Mouse (Mus musculus) heart, adult 18-20 months (tissue): ENCODE measurements around the gene Zp3r. TPM values are rescaled to one million over a fixed set of nuclear protein-coding genes. Genes with fewer than 3 reads are reported as not detected.
"Not testable (repeated sequence)": the region's sequence is repeated elsewhere in the genome, so short reads cannot be mapped to it uniquely, and the experiment has no call there.

Experiments used
- DNase-seq, 2 experiments: peaks; one replicate each; pipeline ENCODE4 v3.0.0; 2021 to 2022; ENCODE audit warnings: mixed read lengths in 1 of 2
- long read RNA-seq, 2 experiments: library from polyadenylated mRNA; stranded (forward); transcript quantifications; one replicate each; pipeline ENCODE4 v2.0.0; 2021
- total RNA-seq, 2 experiments: library from RNA; stranded (reverse); gene quantifications; 2 replicates each; pipeline ENCODE4 v1.2.3; 2021

Gene Zp3r
- not detected for total RNA-seq
- long read RNA-seq, experiment 1 = 0 reads
- long read RNA-seq, experiment 2 = 0 reads

DNA sequence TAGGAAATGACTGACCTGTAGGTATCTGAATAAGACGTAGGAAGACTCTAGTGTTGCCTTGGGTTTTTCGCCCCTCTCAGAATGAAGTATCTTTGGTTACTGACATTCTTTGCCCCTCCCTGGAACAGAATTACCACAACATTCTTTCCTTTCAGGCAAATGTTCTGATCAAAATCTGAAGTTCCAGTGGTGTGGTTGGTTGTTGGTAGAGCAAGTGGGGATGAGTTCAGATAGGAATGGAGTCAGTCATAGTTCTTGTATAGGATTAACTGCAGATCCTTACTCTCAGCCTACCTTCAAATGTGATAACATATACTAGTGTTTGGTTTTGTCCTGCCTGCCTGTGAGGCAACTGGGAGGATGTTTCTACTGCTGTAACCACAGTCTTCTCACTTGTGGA, at the start of gene Zp3r:
Zp3r (minus strand) TSS at position 101 of the 400 bp plus-strand sequence.
- DNase-seq = no peak

DNA sequence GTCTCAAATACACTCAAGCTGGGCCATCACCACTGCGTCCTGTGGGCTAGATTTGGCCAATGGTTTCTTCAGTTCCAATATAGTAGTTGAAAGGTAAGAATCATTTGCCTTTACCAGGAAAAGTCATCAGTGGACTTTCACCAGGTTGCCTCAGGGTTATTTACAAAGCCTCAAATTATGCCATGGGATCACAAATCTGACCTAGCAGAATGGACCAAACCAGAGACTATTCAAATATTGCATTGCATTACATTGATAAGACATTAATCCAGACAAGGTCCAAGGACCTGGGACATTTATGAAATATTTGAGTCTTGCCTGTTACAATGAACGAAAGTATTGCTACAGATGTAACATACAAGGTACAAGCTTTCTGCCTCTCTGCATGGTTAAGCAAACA, 49.1 kb upstream of the Zp3r start:
- DNase-seq = no peak

DNA sequence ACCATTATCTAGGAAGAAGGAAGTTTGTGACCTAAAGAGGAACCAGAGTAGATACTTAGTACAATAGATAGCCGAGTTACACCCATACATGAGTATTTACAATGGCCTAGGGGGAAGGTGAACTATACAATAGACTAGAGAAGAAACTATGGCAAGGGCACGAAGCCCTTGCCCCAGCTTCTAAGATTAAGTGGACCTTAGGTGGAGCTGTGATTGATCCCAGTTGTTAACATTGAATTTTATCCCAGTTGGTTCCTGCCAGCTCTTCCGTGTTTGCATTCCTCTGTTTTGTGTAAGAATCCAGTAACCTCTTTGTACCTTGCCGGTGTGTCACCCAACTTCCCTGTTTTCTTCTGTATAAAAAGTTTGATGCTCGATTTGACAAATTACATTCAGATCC, 34.2 kb upstream of the Zp3r start:
- DNase-seq = not testable (repeated sequence)

DNA sequence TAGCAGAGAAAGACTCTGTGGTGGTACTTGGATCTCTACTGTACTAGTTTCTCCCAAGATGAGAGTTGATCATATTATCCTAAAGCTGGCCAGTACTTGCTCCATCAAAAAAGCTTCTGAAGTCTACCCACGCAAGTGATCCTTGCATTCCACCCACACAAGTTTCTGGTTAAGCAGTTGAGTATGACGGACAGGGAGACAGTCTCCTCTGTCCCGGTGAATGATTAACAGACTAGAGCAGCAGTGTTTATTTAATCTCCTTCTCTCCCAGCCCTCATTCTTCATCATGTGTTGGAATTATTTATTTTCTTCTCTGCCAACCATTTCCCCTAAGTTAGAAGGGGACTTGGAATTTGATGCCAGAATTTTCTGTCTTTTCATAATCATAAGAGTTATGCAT, 32.0 kb upstream of the Zp3r start, which contains the start of gene C4bp:
C4bp (minus strand) TSS at position 179 of the 400 bp plus-strand sequence.
- no peak for DNase-seq

DNA sequence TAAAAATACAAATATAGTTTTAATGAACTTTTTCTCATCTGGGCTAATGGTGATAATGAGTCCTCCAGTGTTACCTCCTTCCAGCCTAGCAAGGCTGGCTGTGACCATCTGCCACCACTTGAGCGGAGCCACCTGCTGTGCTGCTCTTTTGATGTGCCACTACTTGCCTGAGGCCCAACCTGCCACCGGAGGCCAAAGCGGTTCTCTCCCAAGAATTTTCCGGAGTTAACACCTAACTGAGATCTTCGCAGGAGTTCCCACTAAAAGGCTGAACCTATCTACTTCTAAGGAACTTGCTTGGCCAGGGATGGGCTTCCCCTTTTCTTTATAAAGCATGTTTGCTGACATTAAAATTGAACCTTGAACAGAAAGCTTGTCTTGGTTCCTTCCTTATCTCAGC, 30.2 kb upstream of the Zp3r start:
- not testable (repeated sequence) for DNase-seq

DNA sequence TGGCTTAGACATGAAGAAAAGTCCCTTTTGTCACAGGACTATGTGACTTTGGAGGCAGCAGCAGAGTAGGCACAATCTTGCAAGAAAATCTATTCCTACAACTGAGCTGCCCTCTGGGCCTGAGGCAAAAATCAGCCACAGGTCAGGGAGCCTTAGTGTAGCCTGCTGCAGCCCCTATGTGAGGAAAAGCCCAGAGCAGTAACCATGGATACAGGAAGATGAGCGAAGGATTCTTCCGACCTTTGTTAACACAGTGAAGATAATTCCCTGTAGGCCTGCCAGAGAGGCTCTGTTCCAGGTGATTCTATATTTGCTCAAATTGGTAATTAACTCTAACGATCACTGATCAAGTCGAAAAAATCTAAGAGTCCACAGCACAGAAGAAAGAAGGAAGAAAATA, 14.7 kb upstream of the Zp3r start:
- DNase-seq = no peak

DNA sequence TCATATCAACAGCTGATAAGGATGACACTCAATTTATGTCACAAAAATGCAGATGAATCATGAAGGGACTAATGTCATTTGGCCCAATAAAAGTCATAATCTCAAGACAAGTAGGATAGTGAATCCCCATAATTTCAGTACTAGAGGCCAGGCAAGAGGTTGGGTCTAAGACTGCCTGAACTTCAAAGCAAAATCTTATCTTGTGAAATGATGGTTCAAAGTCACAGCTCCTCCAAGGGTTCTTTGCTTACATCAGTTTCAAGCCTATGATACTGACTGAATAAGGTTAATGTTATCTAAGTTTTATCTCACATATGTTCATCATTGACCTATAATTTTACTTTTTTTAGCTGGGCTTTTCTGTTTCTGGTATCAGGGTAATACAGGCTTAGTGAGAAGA, 11.5 kb upstream of the Zp3r start:
- DNase-seq = no peak

DNA sequence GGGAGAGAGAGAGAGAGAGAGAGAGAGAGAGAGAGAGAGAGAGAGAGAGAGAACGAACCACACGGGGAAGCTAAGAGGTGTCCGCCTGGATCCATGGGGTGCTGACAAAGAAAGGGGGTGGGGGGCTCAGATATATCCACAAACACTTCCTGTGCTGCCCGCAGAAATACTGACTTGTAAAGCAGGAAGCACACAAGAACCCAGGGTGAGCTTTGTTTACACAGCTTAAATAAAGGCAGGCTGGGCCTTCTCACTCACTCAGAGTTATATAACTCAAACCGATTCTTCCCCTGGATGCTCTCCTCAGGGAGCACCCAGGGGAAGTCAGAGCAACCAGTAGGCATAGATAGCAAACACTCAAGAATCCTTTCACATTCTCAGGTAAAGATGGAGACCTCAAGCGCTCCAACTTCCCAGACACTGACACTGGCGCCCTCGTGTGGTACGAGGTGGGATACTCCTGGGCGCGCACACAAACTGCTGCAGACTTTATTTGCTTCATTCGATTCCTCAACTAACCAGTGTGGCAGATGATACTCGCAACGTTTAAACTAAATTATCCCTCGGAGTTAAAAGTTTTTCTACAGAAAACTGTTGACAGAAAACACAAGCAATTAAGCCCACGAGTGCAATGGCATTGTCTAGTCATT, 4.5 kb upstream of the Zp3r start:
- DNase-seq = peak; percentile 37 to 81

DNA sequence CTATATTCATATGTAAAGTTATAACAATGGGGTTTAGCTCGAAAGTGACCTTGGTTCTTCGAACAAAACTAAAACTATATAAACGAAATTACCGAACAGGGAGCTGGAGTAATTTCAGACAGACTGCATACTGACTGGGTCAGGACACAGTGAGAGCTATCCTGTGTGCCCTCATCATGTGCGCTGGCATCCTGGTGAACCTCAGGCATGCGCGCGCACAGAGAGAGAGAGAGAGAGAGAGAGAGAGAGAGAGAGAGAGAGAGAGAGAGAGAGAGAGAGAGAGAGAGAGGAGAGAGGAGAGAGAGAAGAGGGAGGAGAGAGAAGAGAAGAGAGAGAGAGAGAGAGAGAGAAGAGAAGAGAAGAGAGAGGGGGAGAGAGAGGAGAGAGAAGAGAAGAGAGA, 3.9 kb upstream of the Zp3r start:
- no peak for DNase-seq

DNA sequence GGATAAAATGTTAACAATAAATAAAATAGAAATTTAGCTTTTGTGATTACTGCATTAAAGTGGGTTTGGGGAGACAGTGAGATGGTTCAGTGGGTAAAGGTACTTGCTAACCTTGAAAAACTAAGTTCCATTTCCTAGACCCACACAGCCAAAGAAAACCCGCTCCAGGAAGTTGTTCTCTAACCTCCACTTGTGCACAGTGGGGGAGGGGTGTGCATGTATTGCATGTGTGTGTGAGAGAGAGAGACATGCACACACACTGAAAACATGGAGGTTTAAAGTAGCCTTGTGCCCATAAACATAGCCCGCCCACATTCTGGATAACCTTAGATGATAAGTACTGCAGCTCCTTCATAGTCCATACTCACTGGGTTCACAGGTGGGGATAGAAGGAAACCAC, 33.1 kb downstream of the Zp3r start:
- no peak for DNase-seq

DNA sequence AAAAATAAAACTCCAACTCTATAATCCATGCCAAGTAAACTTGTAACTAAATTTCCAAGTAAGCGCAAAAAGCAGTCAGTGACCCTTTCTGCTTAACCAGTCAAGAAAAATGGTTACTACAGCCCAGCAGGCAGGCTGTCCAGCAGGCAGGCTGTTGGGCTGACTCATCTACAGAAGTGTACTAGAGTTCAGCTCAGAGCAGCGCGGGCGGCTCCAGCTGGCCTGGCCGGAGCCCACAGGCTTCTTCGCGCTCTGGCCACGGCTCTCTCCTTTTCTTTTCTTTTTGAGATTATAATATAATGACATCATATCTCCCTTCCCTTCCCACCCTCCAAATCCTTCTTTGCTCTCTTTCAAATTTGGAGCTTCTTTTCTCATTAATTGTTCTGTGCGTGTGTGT, 40.8 kb downstream of the Zp3r start:
- DNase-seq = peak; percentile 28 to 43

DNA sequence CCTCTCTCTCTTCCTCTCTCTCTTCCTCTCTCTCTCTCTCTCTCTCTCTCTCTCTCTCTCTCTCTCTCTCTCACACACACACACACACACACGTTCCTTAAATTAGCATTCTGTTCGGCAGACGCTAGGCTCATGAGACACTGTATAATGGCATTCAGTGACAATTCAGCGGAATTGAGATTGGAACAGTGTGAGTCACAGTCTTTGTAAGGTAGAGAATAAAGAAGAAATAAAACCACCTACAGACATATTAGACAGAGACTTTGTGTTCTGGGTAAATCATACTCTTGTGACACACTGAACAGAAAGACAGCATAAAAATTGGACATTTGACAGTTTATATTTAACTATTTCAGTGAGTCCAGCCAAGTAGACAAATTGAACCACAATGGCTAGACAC, 53.0 kb downstream of the Zp3r start:
- DNase-seq = no peak

DNA sequence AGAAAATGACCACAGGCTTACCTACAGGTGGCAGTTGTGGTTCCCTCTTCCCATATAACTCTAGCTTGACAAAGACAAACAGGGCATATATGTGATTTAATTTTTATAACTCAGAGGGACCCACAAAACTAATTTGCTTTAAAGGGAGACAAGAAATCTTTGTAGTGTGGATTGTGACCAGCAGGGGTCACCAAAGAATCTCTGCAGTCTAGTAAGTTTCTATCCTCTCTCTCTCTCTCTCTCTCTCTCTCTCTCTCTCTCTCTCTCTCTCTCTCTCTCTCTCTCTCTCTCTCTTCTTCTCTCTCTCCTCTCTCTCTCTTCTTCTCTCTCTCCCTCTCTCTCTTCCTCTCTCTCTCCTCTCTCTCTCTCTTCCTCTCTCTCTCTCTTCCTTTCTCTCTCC, 53.5 kb downstream of the Zp3r start:
- peak; percentile 21 to 69 for DNase-seq

DNA sequence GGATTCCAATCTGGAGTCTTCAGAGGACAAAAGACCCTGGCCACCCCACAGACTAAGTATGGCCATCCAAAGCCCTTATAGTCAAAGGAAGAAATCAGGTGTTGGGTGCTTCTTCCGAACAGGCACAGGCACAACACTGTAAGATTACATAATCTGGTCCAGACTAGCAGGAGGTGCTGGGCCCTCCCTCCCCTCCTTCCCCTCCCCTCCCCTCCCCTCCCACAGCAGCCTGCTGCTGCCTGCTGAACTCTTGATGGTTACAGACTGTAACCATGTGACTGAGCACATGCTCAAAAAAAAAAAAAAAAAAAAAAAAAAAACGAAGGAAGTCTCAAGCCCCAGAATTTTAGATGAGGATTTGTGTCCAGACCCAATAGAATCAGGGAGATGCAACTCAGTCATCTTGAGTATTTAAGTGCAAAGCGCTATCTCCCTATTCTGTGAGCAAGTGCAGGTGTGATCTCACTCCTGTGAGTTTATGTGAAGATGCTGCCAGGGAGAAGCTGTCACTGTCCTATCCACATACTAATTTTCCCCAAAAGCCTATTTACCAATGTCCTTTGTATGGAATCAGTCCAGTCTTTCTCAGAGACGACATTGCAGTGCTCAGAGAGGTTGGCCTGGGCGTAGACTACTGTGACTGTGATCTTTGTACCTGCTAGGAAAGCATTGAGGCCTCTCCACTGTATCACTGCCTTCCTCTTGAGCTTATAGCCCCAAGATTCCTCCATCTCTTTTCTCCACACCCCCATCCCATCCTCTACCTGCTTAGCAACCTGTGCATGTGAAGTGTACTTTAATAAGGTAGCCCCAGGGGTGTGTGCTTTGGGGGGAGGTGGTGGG, 77.8 kb downstream of the Zp3r start:
- DNase-seq = no peak

DNA sequence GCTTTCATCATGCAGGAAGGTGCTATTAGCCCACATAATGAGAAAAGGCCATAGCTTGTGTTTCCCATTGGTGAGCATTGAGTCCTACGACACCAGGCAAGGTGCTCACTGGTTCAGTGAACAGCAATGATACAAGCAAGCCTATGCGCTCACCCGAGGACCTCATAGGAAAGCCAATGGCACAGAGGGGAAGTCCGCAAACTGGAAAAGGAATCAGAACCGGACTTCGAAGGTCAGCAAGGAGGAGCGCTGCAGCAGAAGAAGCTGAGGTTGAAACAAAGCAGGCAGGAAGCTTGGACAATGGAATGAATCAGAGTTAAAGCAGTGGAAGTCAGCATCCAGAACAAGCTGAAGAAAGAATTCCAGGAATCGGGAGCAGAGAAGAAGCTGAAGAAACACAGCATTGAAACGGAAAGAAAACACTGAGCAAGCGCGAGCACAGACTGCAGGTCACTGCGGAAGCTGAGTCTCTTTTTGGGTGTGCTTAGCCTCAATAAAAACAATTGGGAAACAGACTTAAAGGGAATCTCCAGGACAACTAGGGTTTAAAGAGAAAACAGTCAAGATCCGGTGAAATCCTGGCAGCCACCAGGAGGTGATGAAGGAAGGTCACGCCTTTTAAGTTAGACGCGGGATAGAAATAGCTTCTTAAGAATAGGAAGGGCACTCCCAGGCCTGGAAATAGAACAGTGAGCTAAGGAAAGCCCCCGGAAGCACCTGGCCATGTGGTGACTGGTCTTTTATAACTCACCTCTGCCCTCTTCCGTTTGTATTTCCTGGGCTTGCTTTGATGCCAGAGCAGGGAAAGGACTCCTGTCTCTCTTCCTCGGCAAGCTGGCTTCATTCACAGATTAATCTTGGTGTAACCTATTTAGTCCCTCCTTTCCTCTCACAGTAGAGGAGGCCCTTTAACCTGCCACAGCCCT, 78.9 kb downstream of the Zp3r start:
- DNase-seq = peak; percentile 52 to 83

DNA sequence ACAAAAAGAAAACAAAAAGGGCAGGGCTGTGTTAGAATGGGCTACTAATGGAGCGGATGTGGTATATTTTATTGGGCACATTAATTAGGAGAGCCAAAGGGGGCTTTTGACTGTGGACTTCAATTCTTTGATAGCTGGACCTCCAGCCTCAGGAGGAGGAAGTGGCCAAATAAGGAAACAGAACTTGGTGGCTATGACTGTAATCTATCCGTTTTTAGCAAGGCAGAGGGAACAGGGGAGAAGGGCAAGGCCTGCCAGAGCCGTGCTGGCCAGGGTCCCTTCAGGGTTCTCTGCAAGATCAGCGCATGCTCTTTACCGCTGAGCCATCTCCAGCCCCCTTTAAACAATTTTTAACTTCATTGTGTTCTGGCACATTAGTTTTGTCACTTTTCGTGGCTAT, 79.7 kb downstream of the Zp3r start:
- DNase-seq = no peak

DNA sequence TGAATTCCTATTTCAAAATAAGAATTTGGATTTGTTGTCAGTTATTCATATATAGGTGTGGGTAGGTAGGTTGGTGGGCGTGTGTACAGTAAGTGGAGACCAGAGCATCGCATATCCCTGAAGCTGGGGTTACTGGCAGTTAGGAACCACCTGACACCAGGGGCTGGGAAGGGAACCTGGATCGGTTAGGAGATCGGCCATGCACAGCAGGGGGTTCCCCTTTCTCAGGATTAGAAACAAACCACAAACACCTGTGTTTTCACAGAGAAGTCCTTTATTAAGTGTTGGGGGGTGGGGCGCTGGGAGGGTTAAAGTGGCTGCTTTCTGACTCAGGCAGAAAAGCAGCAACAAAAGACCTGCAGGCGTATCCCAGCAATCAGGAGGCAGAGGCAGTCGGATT, 80.3 kb downstream of the Zp3r start:
- DNase-seq = no peak

DNA sequence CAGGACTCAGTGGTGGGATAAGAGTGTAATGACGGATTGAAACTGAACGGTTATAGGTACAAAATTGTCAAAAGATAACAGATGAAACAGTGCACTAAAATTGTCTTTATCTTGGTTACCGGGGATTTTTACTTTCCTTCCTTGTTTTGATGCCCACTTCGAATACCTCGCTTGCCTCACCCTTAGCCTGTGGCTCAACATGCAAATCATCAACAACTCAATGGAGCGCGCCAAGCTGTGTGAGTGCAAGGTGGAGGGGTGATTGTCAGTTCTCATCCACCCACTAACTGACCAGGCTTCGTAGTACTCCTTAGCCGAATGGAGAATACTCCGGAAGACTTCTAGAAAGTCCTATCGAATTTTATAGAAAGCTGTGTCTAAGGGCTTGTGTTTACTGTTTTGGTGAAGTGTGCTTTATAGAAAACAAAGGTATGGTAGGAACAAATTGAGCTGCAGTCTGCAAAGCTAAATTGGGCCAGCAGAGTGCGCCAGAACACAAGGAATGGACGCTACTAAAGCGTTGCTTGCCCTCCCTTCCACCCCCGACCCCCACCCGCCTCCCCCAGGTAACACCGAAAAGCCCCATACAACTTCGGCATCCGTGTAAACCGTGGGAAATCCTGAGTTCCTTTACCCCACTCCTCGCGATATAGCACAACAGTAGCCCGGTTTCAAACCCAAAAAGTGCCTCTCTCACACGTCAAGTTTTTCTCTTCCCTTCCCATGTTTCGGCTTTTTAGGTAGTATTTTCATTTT, 81.6 kb downstream of the Zp3r start:
- peak; percentile 46 to 87 for DNase-seq
